Mouse (Mus musculus): ENCODE measurements at regions not wholly inside any gene's neighbourhood (a gene's known extent, or its start where the extent isn't known, plus 50 kb on each side); places are given as distances from the start of the nearest gene placed in this dataset.

GRCm38 (mm10) chr9:41257244-41257643, 95.7 kb upstream of the Ubash3b start:
- TF ChIP-seq POLR2A (IDR thresholded peaks at IDR 0.05; ENCODE audit: low read depth, low read length) (no peak), CTCF (conservative IDR thresholded peaks at IDR 0.05; ENCODE audit: insufficient read depth, insufficient read length, low read depth, low read length) (no peak)
